Comparison of ENCODE assay signal across 33 mouse cellular contexts in the genomic region with DNA sequence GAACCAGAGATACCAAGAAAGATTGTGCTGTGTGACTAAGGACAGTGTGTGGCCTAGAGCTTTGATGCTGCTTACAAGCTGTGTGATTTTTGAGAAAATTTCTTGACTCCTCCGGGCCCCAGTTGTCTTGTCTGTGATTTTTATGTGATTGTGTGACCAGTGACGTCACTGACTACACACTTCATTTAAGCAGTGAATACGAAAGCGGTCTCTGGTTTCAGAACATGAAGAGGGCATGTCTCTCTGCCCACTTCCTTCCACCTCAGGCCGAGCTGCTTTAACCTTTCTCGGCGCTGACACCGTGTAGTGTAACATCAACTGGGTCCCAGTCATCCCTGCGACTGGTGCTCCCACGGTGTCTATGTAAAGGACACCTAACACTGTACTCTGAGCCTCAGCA. TPM values are rescaled to one million over a fixed set of nuclear protein-coding genes. Genes with fewer than 3 reads are reported as not detected.
DNase-seq lines count a peak whose midpoint lies in the region; ATAC-seq and TF ChIP-seq lines count a peak whose summit lies in the region.
"Had no signal": no experiment of that assay in that cellular context is flagged by ENCODE, and none has a peak within 500 bp of the region (broad histone marks: within the 10 kb centered on the region; RNA-seq: fewer than 3 reads in every experiment).

No protein-coding gene starts in this region.

- no peak for TF ChIP-seq RAD21 in CH12.LX (IDR thresholded peaks at IDR 0.05; ENCODE audit: low read depth, low read length)

- no peaks in the 10 kb centered on the region for H3K36me3 ChIP-seq in CH12.LX (replicated peaks in 1 of 2; ENCODE audit: control insufficient read depth in 1 of 2, insufficient read depth in 1 of 2, low read length in 1 of 2)
- no peaks in the 10 kb centered on the region for H3K36me3 ChIP-seq in forebrain, embryonic 14.5 days (ENCODE audit: control insufficient read depth, insufficient read depth, low read length)
- H3K36me3 ChIP-seq: embryonic facial prominence, embryonic 13.5 days; forebrain, embryonic 10.5 days; G1E; heart, embryonic 12.5 days; hindbrain, embryonic 15.5 days; intestine, embryonic 15.5 days; liver, embryonic 12.5 days; midbrain, embryonic 13.5 days had no signal

- DNase-seq in 416B (ENCODE audit: low read depth) (peak; percentile 63), CH12.LX (ENCODE audit: extremely low read depth) (peak; percentile 40)
- no peak for DNase-seq in forebrain, embryonic 14.5 days (ENCODE audit: low spot score)
- DNase-seq in cerebellum, adult 8-10 months: no peak
- DNase-seq in cerebellum, adult 9-10 months: no peak
- DNase-seq in cerebellum, postnatal 14 days: no peak
- DNase-seq: adrenal gland, postnatal 25 days; cerebellum, adult 18-20 months; cerebellum, postnatal 36 days; forebrain, postnatal 0 days; gastrocnemius, postnatal 14 days; heart, adult 2 months; kidney, adult 2 months; kidney, postnatal 4 days; left cerebral cortex, postnatal 4 days; liver, postnatal 0 days; lung, postnatal 36 days; right cerebral cortex, adult 18-20 months; spleen, adult 18-20 months; thymus, adult 2 months had no signal

- TF ChIP-seq CTCF in CH12.LX (conservative IDR thresholded peaks at IDR 0.05 in 1 of 2, IDR thresholded peaks at IDR 0.05 in 1 of 2; ENCODE audit: low read depth in 2 of 2, low read length in 2 of 2): no peak

- H3K4me3 ChIP-seq in CH12.LX (replicated peaks in 1 of 3; ENCODE audit: low read depth in 2 of 3, low read length in 2 of 3, poor library complexity in 1 of 3): no peak overlapping the region
- no peak overlapping the region for H3K4me3 ChIP-seq in forebrain, embryonic 14.5 days (ENCODE audit: low read depth, low read length)
- H3K4me3 ChIP-seq: embryonic facial prominence, embryonic 13.5 days; forebrain, embryonic 10.5 days; heart, adult 2 months; heart, embryonic 12.5 days; hindbrain, embryonic 15.5 days; intestine, embryonic 15.5 days; liver, embryonic 12.5 days; midbrain, embryonic 13.5 days had no signal

- H3K4me2 ChIP-seq in CH12.LX (ENCODE audit: insufficient read depth, low read depth, poor library complexity, severe bottlenecking): peak overlapping the region; percentile 22; the same call in 1 of the 2 replicates
- H3K4me2 ChIP-seq in forebrain, embryonic 14.5 days (ENCODE audit: low read length): no peak overlapping the region
- H3K4me2 ChIP-seq: embryonic facial prominence, embryonic 13.5 days; heart, embryonic 12.5 days; hindbrain, embryonic 15.5 days; intestine, embryonic 15.5 days; liver, embryonic 12.5 days; midbrain, embryonic 13.5 days had no signal

- no peaks in the 10 kb centered on the region for H3K79me2 ChIP-seq in CH12.LX (replicated peaks; ENCODE audit: control insufficient read depth, extremely low read depth, insufficient read depth, poor library complexity, severe bottlenecking)

- peak overlapping the region; percentile 13; the same call in 1 of the 2 replicates for H3K9ac ChIP-seq in CH12.LX (ENCODE audit: insufficient read depth, low read depth)
- H3K9ac ChIP-seq in forebrain, embryonic 14.5 days (ENCODE audit: low read length): no peak overlapping the region
- H3K9ac ChIP-seq: embryonic facial prominence, embryonic 13.5 days; forebrain, postnatal 0 days; heart, embryonic 12.5 days; hindbrain, embryonic 15.5 days; intestine, embryonic 15.5 days; liver, embryonic 12.5 days; liver, postnatal 0 days; midbrain, embryonic 13.5 days had no signal

- H3K27ac ChIP-seq in CH12.LX (ENCODE audit: insufficient read depth, low read depth): no peak overlapping the region
- H3K27ac ChIP-seq in forebrain, embryonic 14.5 days (ENCODE audit: low read depth, low read length): no peak overlapping the region
- H3K27ac ChIP-seq: embryonic facial prominence, embryonic 13.5 days; forebrain, embryonic 10.5 days; heart, adult 2 months; hindbrain, embryonic 15.5 days; intestine, embryonic 15.5 days; kidney, postnatal 0 days; liver, embryonic 12.5 days; midbrain, embryonic 13.5 days; stomach, postnatal 0 days had no signal

- in situ Hi-C loops in CH12.LX (cut with MboI; ENCODE audit: low pct_ligation_motif_present, low pct_unique_long_range_greater_than_20kb, low sequenced_read_pairs): loop anchor here (25.0 kb wide), 1 partner anchor 1161 kb away; the partner anchor contains the start of gene Gadd45g

- ATAC-seq in granulocyte monocyte progenitor cell, adult 5-6 weeks (replicated peaks; ENCODE audit: poor library complexity, severe bottlenecking): peak; percentile 45
- ATAC-seq in monocyte, adult 5-6 weeks (replicated peaks; ENCODE audit: insufficient number of reproducible peaks, low FRiP score, low TSS enrichment, poor library complexity, severe bottlenecking): peak; percentile 70
- ATAC-seq in forebrain, embryonic 14.5 days: no peak
- ATAC-seq: forebrain, postnatal 0 days; intestine, embryonic 15.5 days; liver, embryonic 12.5 days; liver, postnatal 0 days; midbrain, embryonic 13.5 days; Patski had no signal

- H3K27me3 ChIP-seq in CH12.LX (replicated peaks): no peaks in the 10 kb centered on the region
- no peaks in the 10 kb centered on the region for H3K27me3 ChIP-seq in forebrain, embryonic 14.5 days (replicated peaks; ENCODE audit: control insufficient read depth, insufficient read depth, low read length)
- H3K27me3 ChIP-seq: embryonic facial prominence, embryonic 13.5 days; heart, embryonic 12.5 days; hindbrain, embryonic 15.5 days; intestine, embryonic 15.5 days; liver, embryonic 12.5 days; midbrain, embryonic 13.5 days; Patski had no signal

- dilution Hi-C loops in CH12.LX (cut with MboI; ENCODE audit: extremely low pct_ligation_motif_present, extremely low pct_unique_long_range_greater_than_20kb, low sequenced_read_pairs): no loop called here

- H3K9me3 ChIP-seq in CH12.LX (replicated peaks; ENCODE audit: low read length): peaks cover 2% of the 10 kb centered on the region
- no peaks in the 10 kb centered on the region for H3K9me3 ChIP-seq in forebrain, embryonic 14.5 days (replicated peaks; ENCODE audit: control insufficient read depth, low read length)
- H3K9me3 ChIP-seq: embryonic facial prominence, embryonic 13.5 days; forebrain, embryonic 10.5 days; heart, embryonic 12.5 days; hindbrain, embryonic 15.5 days; intestine, embryonic 15.5 days; liver, embryonic 12.5 days; midbrain, embryonic 13.5 days had no signal

- WGBS in forebrain, embryonic 14.5 days: 93% methylated on average over 10 of the region's 10 CpGs

- no peak for TF ChIP-seq EP300 in CH12.LX (IDR thresholded peaks at IDR 0.05; ENCODE audit: low read length)

- H3K4me1 ChIP-seq in CH12.LX (ENCODE audit: control insufficient read depth in 1 of 2, insufficient read depth in 2 of 2): peaks cover 22 to 37% of the 10 kb centered on the region in 2 experiments
- no peaks in the 10 kb centered on the region for H3K4me1 ChIP-seq in forebrain, embryonic 14.5 days (ENCODE audit: control insufficient read depth, insufficient read depth, low read length)
- H3K4me1 ChIP-seq: hindbrain, embryonic 15.5 days; intestine, embryonic 15.5 days; midbrain, embryonic 13.5 days had no signal

- 0 out of 2 replicates have a peak, but pooled peaks have one; percentile 37 for TF ChIP-seq POLR2A in CH12.LX (IDR thresholded peaks at IDR 0.05; ENCODE audit: low read depth, low read length)

TF ChIP-seq in CH12.LX, 34 proteins besides CTCF, POLR2A, EP300 and RAD21:
- no peak for TF ChIP-seq ETS1 (conservative IDR thresholded peaks at IDR 0.05; ENCODE audit: low read depth, low read length)
- no peak for TF ChIP-seq MEF2A (IDR thresholded peaks at IDR 0.05; ENCODE audit: borderline replicate concordance, low read depth, low read length)
- no peak for TF ChIP-seq GABPA (IDR thresholded peaks at IDR 0.05; ENCODE audit: insufficient replicate concordance, low read depth, low read length)
- peak; percentile 61; the same call in 1 of the 2 replicates for TF ChIP-seq IRF4 (IDR thresholded peaks at IDR 0.05; ENCODE audit: low read depth, low read length)
- no peak for TF ChIP-seq BHLHE40 (IDR thresholded peaks at IDR 0.05; ENCODE audit: low read depth, low read length)

RNA-seq across cellular contexts. Expression of gene Nfil3, which starts 17.7 kb away (rescaled TPM):
- 24.4 and 30.0 TPM in 2 replicates for total RNA-seq in CH12.LX (2012; rRNA removed)
- 23.5 and 27.8 TPM in 2 replicates for total RNA-seq in CH12.LX (2014; rRNA removed)
- polyA plus RNA-seq in CH12.LX (2012; ENCODE audit: insufficient read length, low read depth): 34.5 and 34.6 TPM in 2 replicates
- 3.9 and 8.3 TPM in 2 replicates for total RNA-seq in granulocyte monocyte progenitor cell, adult 5-6 weeks (2014; fragmentation: Nextera tagmentation)
- total RNA-seq in granulocyte monocyte progenitor cell, adult 5-6 weeks (2017): 14.0 and 14.5 TPM in 2 replicates
- total RNA-seq in monocyte, adult 5-6 weeks (2017): 97.8 to 144 TPM (median 137 TPM) in 3 replicates
- 38.1 and 53.7 TPM in 2 replicates for polyA plus RNA-seq in forebrain, embryonic 14.5 days (2014; fragmentation: Nextera tagmentation; extraction: Ambion mirVana)

Comparison
In these comparisons a context has a peak if more than half of its experiments do, and no peak if none do; other contexts are left out.
1. DNase-seq: peak in 416B (single experiment) and CH12.LX (single experiment); none in forebrain, embryonic 14.5 days (single experiment), cerebellum, adult 8-10 months (single experiment), cerebellum, adult 9-10 months (single experiment) and cerebellum, postnatal 14 days (0 of 2).